Mouse (Mus musculus): ENCODE results near the gene Eci2.
"Not testable (repeated sequence)": the region's sequence is repeated elsewhere in the genome, so short reads cannot be mapped to it uniquely, and the experiment has no call there.

The Eci2 gene

DNA sequence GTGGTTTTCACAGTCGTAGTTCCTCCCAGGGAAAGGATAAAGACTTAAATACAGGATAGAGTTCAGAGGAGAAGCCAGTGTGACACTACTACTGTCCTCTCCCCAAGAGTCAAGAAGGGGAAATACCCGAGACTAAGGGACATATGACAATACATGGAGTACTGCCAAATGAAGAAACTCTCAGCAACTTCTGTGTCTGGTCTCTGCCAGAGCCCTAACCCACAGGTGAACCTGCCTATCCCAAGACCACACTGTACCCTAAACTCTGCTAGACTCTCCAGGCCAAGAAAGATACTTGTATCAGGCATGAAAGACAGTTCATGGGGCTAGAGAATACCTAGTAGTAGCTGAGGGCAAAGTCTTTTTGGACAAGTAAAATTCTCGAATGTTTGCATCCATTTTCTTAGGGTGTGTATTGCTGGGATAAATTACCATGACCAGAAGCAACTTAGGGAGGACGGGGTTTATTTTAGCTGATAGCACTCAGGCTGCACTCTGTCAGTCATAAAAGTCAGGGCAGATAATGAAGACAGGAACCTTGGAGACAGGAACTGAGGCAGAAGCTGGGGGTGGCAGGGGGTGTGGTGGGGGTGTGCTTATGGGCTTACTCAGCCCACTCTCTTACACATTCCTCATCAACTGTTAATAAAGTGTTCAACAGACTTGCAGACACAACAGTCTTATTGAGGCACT lies 35.2 kb downstream of the Eci2 start:
- no peak for DNase-seq (ENCODE audit: inconsistent ontology term)

DNA sequence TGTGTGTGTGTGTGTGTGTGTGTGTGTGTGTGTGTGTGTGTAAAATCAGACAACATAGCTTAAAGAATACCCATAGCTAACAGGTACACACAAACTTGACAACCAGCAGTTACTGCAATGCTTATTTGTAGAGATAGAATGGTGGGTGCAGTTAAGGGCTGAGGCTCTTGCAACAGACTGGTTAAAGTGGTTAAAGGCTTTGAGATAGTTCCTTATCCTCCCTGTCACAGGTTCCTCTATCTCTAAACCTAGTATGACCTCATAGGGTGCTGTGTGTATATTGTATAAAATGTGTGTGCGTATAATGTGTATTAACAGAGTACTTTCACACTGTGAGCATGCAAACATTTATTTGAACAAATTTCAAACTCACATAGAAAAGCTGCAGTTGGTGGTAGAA lies 43.4 kb downstream of the Eci2 start:
- DNase-seq (ENCODE audit: inconsistent ontology term), result not testable (repeated sequence)

DNA sequence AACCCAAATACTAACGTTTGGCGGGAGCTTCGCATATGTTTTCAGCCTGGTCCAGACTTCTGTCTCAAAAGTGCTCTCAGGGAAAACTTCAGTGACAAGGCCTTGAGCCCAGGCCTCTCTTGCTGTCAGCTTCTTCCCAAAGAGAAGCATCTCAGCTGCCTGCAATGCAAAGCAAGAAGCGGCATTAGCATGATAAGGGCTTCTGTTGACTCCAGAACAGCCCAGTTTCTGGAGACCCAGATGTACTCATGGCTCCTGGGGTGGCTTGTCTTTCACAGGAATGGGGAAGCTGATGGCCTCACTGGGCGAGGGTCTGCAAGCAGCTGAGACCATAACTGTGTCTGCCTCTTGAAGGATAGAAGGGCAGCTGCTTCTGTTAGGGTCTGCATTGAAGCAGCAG lies 48.3 kb downstream of the Eci2 start:
- DNase-seq (ENCODE audit: inconsistent ontology term), result not testable (repeated sequence)

DNA sequence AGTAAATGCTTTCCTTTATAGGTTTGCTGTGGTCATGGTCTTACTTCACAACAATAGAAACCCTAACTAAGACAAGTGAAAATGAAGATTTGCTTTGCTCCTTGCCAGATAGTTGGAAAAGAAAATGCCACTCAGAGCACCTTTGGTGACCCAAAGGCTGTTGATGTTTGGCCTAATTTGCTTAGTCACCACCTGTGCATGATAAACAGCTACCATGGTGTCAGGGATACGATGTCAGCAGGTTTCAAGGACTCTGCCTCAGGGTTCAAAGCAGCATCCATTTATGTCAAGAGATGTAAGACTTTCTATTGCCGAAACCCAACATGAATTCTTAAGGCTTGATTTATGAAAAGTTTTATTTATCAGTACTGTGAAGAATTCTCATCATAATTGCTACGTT lies 49.5 kb downstream of the Eci2 start:
- no peak for DNase-seq (ENCODE audit: inconsistent ontology term)

DNA sequence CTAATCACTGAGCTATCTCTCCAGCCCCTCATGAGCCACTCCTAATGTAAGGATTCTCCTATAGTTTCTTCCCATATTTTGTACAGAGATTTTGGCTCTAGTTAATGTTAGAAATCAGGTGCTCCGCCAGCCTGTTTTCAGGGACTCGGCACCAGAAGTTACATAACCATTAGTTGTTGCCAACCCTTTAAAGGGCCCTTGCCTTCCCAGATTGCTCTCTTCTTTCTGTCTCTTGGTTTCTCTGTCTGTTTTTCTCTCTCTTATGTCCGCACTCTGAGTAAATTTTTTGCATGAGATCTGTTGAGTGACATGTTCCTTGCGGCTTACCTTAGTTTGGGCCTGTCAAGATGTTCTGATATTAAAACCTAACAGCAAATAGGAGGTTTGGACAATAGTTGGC lies 50.8 kb downstream of the Eci2 start:
- no peak for DNase-seq (ENCODE audit: inconsistent ontology term)

DNA sequence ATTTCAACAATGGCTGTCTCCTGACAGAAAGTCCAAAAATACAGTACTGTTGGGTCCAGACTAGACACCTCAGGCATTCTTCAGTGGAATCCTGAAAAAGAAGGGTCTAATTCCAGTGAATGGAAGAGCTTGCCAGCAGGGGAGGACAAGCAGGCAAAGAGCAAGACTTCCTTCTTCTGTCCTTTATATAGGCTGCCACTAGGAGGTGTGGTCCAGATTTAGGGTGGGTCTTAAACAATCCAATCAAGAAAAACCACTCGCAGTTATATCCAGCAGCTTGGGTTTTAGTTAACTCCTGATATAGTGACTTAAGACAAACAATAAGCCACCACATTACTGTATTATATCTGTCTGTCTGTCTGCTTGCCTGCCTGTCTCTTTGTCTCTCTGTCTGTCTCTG lies 53.1 kb downstream of the Eci2 start:
- DNase-seq (ENCODE audit: inconsistent ontology term), result no peak

DNA sequence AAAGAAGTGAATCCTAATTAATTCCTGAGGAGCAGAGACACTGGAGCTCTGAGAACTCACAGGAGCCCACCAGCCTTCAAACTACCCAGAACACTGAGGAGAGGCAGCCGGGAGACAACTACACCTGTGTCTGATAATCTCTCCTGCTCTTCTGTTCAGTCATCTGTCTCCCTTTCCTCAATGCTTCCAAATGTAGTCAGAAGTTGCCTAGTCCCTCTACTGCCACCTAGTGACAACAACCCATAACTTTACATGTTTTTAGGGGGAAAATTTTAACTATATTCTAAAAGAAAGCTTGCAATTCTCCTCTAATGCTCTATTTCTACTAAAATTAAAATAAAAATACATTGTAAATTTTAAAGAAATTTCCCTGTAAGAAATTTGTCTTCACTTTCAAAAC lies 53.7 kb downstream of the Eci2 start:
- peak; percentile 17 for DNase-seq (ENCODE audit: inconsistent ontology term)

DNA sequence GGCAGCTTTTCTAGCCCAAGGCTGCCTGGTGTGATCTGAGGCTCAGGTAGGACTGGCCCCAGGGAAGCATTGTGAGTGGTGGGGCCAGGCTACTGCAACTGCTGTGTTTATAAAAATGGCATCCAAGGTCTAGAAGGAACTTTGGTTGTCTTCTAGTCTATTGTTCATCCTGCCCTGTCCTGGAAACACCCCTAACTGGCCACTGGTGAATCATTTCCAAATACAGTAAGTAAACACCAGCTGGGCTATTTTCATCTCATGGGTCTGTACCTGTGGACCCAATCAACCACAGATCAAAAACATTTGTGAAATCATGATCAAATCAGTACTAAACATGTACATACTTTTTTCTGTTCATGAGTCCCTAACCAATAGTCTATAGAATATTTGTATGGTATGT lies 54.4 kb downstream of the Eci2 start:
- DNase-seq (ENCODE audit: inconsistent ontology term), result not testable (repeated sequence)

DNA sequence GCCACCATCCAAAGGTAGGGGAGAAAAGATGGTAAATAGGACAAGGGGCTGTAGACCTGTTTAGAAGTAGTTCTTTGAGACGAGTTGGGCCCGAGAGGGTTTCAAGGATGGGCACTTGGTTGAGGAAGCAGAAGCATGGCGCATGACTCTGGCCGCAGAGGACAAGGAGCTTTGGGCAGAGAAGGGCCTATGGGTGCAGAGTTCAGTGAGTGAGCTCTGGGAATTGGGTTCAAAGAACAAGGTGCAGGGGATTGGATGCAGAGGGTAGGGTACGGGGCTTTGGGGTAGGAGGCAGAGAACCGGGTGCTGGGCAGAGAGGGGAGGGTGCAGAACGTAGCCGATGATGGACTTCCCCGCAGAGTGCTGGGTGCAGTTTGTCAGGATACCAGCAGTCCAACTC lies 61.2 kb downstream of the Eci2 start:
- DNase-seq (ENCODE audit: inconsistent ontology term), result not testable (repeated sequence)

DNA sequence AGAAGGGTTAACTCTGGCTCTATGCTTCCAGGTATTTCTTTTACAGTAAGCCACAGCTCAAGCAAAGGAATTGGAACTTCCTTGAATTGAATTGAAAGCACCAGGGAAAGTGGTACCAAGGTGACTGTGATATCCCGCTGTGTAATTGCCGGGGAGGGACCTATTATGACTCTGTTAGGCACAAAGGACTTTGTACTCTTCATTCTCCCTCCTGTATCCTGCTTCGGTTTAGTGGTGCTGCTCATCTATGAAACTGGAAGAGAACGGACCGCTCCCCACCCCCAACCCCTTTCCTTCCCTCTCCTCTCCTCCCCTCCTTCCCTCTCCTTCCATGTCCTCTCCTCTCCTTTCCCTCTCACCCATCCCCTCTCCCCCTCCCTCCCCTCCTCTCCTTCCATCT lies 62.0 kb downstream of the Eci2 start:
- DNase-seq (ENCODE audit: inconsistent ontology term), result no peak

DNA sequence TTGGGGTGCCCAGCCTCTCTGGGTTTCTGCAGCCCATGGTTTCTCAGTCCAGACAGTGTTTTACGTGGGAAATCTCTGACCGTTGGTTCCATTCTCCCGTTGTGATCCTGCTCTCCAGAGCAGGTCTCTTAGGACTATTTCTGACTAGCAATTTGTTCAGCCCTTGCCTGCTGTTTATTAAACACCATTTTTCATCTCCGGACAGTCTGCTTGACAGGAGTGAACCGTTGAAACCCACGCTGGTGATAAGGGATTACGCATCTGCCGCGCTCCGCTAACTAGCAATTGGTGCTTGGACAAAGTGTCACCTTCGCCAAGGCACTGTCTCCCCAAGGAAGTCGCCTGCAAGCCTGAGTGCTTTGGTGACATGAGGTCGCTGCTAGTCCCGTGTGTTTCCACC lies 62.5 kb downstream of the Eci2 start:
- DNase-seq (ENCODE audit: inconsistent ontology term), result no peak

DNA sequence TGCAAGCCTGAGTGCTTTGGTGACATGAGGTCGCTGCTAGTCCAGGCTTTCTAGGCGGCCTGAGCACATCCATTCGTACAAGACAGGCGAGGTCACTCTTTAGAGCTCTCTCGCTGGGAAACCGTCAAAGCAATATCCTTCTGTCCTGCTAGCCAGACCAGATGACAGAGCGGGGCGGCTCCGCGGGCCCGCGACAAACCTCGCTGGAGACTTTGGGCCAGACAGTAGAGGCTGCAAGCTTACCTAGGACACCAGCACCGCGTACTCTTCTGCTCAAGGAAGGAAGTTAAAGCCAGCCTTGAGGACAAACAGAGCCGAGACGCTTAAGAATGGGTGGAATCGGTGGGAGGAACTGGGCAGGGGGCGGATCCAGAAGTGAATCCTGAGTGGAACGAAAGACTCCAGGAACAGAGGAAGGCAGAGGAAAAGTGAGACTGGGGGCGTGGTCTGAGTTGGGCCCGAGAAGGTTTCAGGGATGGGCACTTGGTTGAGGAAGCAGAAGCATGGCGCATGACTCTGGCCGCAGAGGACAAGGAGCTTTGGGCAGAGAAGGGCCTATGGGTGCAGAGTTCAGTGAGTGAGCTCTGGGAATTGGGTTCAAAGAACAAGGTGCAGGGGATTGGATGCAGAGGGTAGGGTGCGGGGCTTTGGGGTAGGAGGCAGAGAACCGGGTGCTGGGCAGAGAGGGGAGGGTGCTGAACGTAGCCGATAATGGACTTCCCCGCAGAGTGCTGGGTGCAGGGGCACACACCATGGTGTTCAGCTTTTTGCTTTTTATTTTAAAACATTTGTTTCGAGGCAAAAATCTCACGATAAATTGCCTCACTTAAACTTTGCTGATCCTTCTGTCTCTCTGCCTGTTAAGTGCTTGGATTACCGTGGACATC lies 63.1 kb downstream of the Eci2 start, which contains the start of gene Eci3:
Gene Eci3 (minus strand): TSS at position 300 of the 887 bp plus-strand sequence.
- DNase-seq (ENCODE audit: inconsistent ontology term), result peak; percentile 54

DNA sequence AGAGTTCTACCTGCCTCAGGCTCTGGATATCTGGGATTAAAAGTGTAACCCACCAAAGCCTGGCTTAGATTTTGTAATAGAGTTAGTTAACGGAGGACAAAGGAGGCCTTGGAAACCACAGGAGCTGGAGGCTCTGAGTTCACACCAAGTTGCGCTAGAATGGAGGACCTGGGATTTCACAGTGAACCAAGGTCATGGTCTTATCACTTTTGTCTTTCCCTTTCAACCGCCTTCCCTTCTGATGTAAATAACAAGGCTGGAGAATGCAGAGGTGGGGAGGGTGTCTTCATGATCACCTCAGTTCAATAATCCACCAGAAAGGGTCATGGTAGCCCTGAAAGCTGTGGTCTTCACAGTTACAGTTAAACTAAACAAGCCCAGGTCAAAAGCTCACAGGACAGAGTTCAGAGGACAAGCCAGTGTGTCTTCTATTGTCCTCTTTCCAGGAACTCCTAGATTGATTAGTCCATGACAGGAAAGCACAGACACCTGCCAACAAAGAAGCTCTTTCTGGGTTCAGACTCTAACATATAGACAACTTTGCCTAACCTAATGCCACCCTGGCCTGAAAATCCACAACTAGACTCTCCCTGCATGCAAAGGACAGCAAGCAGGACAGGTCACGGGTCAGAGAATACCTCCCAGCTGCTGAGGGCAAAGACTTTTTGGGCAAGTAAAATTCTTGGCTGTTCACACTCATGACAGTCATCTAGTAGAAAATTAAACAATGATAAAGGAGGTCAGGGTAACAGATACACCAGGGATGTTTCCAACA lies 65.7 kb downstream of the Eci2 start:
- no peak for DNase-seq (ENCODE audit: inconsistent ontology term)

DNA sequence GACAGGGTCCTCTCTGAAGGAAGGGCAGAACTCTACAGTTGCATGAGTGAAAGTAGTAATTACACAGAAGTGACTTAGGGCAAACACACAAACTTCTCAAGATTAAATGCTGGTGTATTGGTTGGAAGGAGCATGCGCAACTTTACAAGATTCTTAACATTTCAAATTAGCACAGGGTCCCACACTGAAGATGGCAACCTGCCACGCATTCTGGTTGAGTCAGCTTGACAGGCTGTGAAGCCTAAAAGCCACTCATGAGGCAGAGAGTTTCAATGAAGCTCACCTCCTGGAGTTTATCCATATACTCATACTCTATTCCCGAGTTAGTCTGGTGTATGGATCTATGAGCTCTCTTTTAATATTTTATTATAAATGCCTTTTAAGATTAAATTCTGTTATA lies 68.7 kb downstream of the Eci2 start:
- not testable (repeated sequence) for DNase-seq (ENCODE audit: inconsistent ontology term)

DNA sequence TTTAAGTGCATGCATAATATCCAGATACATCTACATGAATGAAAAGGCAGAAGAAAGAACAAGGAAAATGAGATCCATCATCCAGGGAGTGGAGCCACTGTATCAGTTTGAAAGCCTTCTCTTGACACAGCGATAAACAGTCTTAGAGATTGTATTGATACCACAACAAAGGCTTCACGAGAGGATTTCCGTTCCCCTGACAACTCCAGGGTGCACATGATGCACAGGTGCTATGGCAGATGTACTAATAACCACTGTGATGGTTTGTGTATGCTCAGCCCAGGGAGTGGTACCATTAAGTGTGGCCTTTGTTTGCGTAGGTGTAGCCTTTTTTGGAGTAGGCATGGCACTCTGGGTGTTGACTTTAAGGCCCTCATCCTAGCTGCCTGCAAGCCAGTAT lies 70.0 kb downstream of the Eci2 start:
- no peak for DNase-seq (ENCODE audit: inconsistent ontology term)

DNA sequence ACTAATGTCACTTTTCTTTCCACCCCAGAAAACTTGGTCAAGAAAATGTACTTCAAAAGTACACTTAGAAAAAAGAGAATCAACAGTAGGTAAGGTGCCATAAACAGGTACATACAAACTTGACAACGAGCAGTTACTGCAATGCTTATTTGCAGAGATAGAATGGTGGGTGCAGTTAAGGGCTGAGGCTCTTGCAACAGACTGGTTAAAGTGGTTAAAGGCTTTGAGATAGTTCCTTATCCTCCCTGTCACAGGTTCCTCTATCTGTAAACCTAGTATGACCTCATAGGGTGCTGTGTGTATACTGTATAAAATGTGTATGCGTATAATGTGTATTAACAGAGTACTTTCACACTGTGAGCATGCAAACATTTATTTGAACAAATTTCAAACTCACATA lies 75.5 kb downstream of the Eci2 start:
- not testable (repeated sequence) for DNase-seq (ENCODE audit: inconsistent ontology term)

DNA sequence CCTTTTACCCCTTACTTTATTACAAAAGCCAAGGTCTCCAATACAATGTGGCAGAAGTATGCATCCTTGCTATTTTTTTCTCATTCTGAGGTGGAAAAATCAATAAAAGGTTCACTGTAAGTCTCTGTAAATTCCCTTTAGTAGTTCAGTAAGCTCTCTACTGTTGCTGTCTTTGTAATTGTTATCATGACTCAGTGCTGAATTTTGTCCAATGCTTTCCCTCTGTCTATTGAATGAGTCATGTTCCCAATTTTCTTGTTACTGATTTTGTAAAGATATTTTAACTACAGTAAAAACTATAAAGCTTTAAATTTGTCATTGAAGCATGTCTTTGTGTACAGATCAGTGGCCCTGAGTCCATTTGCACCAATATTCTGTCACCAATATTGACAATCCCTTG lies 84.5 kb downstream of the Eci2 start:
- DNase-seq (ENCODE audit: inconsistent ontology term), result peak; percentile 52

DNA sequence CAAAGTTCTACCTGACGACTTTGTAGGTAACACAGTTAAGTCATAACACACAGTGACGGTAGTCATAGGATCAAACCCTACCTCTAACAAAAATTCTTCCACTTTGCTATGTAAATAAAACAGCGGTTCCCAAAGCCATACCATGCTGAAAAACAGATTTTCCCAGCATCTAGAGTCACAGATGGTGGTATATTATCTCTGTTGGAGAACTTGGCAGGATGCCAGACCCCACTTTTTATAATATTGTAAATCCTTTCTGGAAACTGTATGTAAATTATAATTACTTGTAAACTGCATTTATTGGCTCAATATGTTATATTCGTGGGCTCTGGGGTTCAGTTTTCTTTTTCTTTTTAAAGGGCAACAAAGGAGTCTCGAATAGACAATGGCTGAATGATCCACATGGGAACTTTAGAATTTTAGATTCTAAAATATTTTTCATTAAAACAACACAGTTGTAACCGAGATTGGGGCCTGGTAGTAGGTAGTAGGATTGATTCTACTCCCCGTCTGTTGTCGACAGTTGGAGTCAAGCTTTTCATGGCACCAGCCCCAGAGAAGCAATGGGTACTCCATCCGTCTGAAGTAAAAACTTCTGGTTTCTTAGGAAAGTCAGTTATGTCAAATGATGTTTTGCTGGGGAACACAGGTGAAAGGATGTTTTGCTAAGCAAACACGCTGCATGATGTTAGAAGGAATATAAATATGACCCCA lies 91.8 kb downstream of the Eci2 start:
- no peak for DNase-seq (ENCODE audit: inconsistent ontology term)

Data from Muller cell, postnatal 12 days (primary cell).